Comparison of ENCODE assay signal across 8 mouse cellular contexts in the genomic region with DNA sequence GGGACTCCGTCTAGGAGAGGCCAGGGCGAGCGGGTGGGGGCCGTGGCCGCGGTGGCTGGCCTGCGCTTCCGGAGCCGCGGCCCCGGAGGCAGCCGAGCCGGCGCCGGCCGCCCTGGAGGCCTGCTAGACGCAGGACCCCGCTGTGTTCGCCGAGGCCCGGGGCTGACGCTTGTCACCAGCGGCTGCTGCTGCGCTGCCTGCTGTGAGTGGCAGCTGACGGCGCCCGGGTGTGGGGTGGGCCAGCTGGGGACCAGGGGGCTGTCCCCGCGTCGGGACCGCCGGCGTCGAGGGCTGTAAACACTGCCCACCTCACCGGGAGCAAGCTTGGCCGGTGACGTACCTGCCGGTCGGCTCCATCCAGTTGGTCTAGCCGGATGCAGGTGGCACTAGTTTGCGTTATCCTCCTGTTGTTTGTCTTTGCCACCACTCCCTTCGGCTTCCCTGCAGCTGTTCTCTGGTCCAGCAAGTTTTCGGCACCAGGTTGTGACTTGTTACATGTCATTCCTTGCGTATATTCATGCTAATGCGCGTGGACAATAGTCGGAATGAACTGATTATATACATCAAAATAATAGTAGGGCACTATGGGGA. TPM values are rescaled to one million over a fixed set of nuclear protein-coding genes. Genes with fewer than 3 reads are reported as not detected.
A peak's percentile ranks its signal among the peaks of the same experiment; 100 is the strongest.
DNase-seq lines count a peak whose midpoint lies in the region; ATAC-seq and TF ChIP-seq lines count a peak whose summit lies in the region.

No protein-coding gene starts in this region.

- H3K4me1 ChIP-seq in kidney, embryonic 14.5 days (ENCODE audit: control insufficient read depth, insufficient read depth, low read length), result no peaks in the 10 kb centered on the region
- peaks cover 2% of the 10 kb centered on the region; the same call in 1 of the 2 replicates for H3K4me1 ChIP-seq in embryonic fibroblast, embryonic 13.5 days (ENCODE audit: control insufficient read depth, insufficient read depth, low read length)
- peaks cover 9% of the 10 kb centered on the region; the same call in 1 of the 2 replicates for H3K4me1 ChIP-seq in kidney, postnatal 0 days (replicated peaks; ENCODE audit: insufficient read depth, low read length)

- under 1% methylated on average over 45 of the region's 47 CpGs for WGBS in kidney, embryonic 14.5 days
- under 1% methylated on average over 37 of the region's 47 CpGs for WGBS in kidney, postnatal 0 days

- H3K4me3 ChIP-seq in kidney, embryonic 14.5 days (ENCODE audit: low read length), result peak overlapping the region; percentile 99
- H3K4me3 ChIP-seq in embryonic fibroblast, embryonic 13.5 days (ENCODE audit: insufficient read depth, low read length), result peak overlapping the region; percentile 74
- H3K4me3 ChIP-seq in kidney, postnatal 0 days (replicated peaks; ENCODE audit: low read depth, low read length), result peak overlapping the region; percentile 84

- peaks cover 6% of the 10 kb centered on the region; the same call in 1 of the 2 replicates for H3K36me3 ChIP-seq in kidney, embryonic 14.5 days (ENCODE audit: control insufficient read depth, insufficient read depth, low read length)
- no peaks in the 10 kb centered on the region for H3K36me3 ChIP-seq in kidney, postnatal 0 days (ENCODE audit: insufficient read depth, low read length)

- peak overlapping the region; percentile 96 for H3K27ac ChIP-seq in kidney, embryonic 14.5 days (ENCODE audit: low read depth, low read length)
- peak overlapping the region; percentile 78 for H3K27ac ChIP-seq in embryonic fibroblast, embryonic 13.5 days (ENCODE audit: insufficient read depth, low read length)
- peak overlapping the region; percentile 99 for H3K27ac ChIP-seq in kidney, postnatal 0 days

- no peak for ATAC-seq in kidney, embryonic 14.5 days (ENCODE audit: low FRiP score, low TSS enrichment)
- peak; percentile 81 for ATAC-seq in kidney, postnatal 0 days (replicated peaks; ENCODE audit: low FRiP score, low read depth)

- H3K27me3 ChIP-seq in kidney, embryonic 14.5 days (ENCODE audit: control insufficient read depth, insufficient read depth, low read length), result no peaks in the 10 kb centered on the region
- no peaks in the 10 kb centered on the region for H3K27me3 ChIP-seq in kidney, postnatal 0 days (ENCODE audit: insufficient read depth, low read length)

- TF ChIP-seq POLR2A in embryonic fibroblast, embryonic 13.5 days (IDR thresholded peaks at IDR 0.05; ENCODE audit: low read depth, low read length), result no peak

- peak overlapping the region; percentile 65 for H3K4me2 ChIP-seq in kidney, embryonic 14.5 days (replicated peaks; ENCODE audit: low read depth, low read length)
- H3K4me2 ChIP-seq in kidney, postnatal 0 days (ENCODE audit: low read length), result peak overlapping the region; percentile 61

- peak overlapping the region; percentile 98 for H3K9ac ChIP-seq in kidney, embryonic 14.5 days (ENCODE audit: low read depth, low read length)
- H3K9ac ChIP-seq in kidney, postnatal 0 days (ENCODE audit: low read depth, low read length), result peak overlapping the region; percentile 98

- no peaks in the 10 kb centered on the region for H3K9me3 ChIP-seq in kidney, embryonic 14.5 days (ENCODE audit: control insufficient read depth, low read length)
- H3K9me3 ChIP-seq in kidney, postnatal 0 days (replicated peaks; ENCODE audit: low read length), result no peaks in the 10 kb centered on the region

- TF ChIP-seq CTCF in embryonic fibroblast, embryonic 13.5 days (IDR thresholded peaks at IDR 0.05; ENCODE audit: borderline replicate concordance, insufficient read depth, low read length), result no peak
- TF ChIP-seq CTCF in kidney, postnatal 0 days (IDR thresholded peaks at IDR 0.05; ENCODE audit: low read depth), result no peak

- DNase-seq in kidney, postnatal 14 days, result no peak
- peak; percentile 55 for DNase-seq in MN1 (ENCODE audit: low spot score)
- peak; percentile 67 for DNase-seq in kidney, postnatal 0 days (ENCODE audit: low spot score)
- peak; percentile 56 for DNase-seq in mesoderm, embryonic 11.5 days (ENCODE audit: low read depth, low spot score)
- peak; percentile 82 for DNase-seq in urinary bladder, postnatal 14 days (ENCODE audit: low spot score)
- DNase-seq in ovary, adult 18-20 months (ENCODE audit: low spot score), result no peak

RNA-seq across cellular contexts. Expression of gene Mob4, which starts 0.5 kb away (rescaled TPM):
- polyA plus RNA-seq in kidney, embryonic 14.5 days (2014; fragmentation: Nextera tagmentation; extraction: Ambion mirVana), result 144 and 172 TPM in 2 replicates
- polyA plus RNA-seq in embryonic fibroblast, embryonic 13.5 days (2011; ENCODE audit: insufficient read length, low read depth, missing spikeins), result 79.3 and 83.1 TPM in 2 replicates
- 122 TPM in 2 replicates for polyA plus RNA-seq in kidney, postnatal 0 days (2015; fragmentation: Nextera tagmentation; extraction: Ambion mirVana)

RNA-seq across cellular contexts. Expression of gene Hspd1, which starts 43.5 kb away (rescaled TPM):
- 359 and 402 TPM in 2 replicates for polyA plus RNA-seq in kidney, embryonic 14.5 days (2014; fragmentation: Nextera tagmentation; extraction: Ambion mirVana)
- polyA plus RNA-seq in embryonic fibroblast, embryonic 13.5 days (2011; ENCODE audit: insufficient read length, low read depth, missing spikeins), result 335 and 353 TPM in 2 replicates
- polyA plus RNA-seq in kidney, postnatal 0 days (2015; fragmentation: Nextera tagmentation; extraction: Ambion mirVana), result 315 and 358 TPM in 2 replicates

RNA-seq across cellular contexts. Expression of gene Hspe1, which starts 43.6 kb away (rescaled TPM):
- polyA plus RNA-seq in kidney, embryonic 14.5 days (2014; fragmentation: Nextera tagmentation; extraction: Ambion mirVana), result 508 and 679 TPM in 2 replicates
- polyA plus RNA-seq in embryonic fibroblast, embryonic 13.5 days (2011; ENCODE audit: insufficient read length, low read depth, missing spikeins), result 429 and 478 TPM in 2 replicates
- polyA plus RNA-seq in kidney, postnatal 0 days (2015; fragmentation: Nextera tagmentation; extraction: Ambion mirVana), result 528 and 576 TPM in 2 replicates

Comparison
In these comparisons a context has a peak if more than half of its experiments do, and no peak if none do; other contexts are left out.
1. DNase-seq: peak in MN1 (single experiment), kidney, postnatal 0 days (single experiment), mesoderm, embryonic 11.5 days (single experiment) and urinary bladder, postnatal 14 days (single experiment); none in kidney, postnatal 14 days (single experiment) and ovary, adult 18-20 months (single experiment).
2. Peak in every context shown above with its lines, with median percentiles within 50 percentile points of each other: H3K27ac ChIP-seq and H3K4me3 ChIP-seq.